8 mouse cellular contexts compared by ENCODE assay signal in genomic region chr5:66676457-66677117, GRCm38 (mm10). TPM values are rescaled to one million over a fixed set of nuclear protein-coding genes. Genes with fewer than 3 reads are reported as not detected.
DNase-seq lines count a peak whose midpoint lies in the region; ATAC-seq and TF ChIP-seq lines count a peak whose summit lies in the region.

No protein-coding gene starts in this region.

- 3% methylated on average over 51 of the region's 51 CpGs for WGBS in thymus, adult 2 months
- under 1% methylated on average over 51 of the region's 51 CpGs for WGBS in embryonic facial prominence, embryonic 10.5 days
- under 1% methylated on average over 48 of the region's 51 CpGs for WGBS in heart, embryonic 14.5 days
- WGBS in liver, postnatal 0 days (ENCODE audit: insufficient replicate concordance): 1% methylated on average over 44 of the region's 51 CpGs

- no peak for TF ChIP-seq CTCF in thymus, adult 2 months (IDR thresholded peaks at IDR 0.05; ENCODE audit: borderline replicate concordance, control insufficient read depth, extremely low read depth, insufficient read depth, low read length, poor library complexity)
- no peak for TF ChIP-seq CTCF in liver, postnatal 0 days (IDR thresholded peaks at IDR 0.05; ENCODE audit: low read depth)

- peak; percentile 55; the same call in 1 of the 2 replicates for ATAC-seq in heart, embryonic 14.5 days (ENCODE audit: insufficient number of reproducible peaks, insufficient read depth, low FRiP score, low read depth)
- peak; percentile 48 for ATAC-seq in liver, postnatal 0 days
- ATAC-seq in erythroid progenitor cell, adult 5-6 weeks (replicated peaks; ENCODE audit: low FRiP score, poor library complexity, severe bottlenecking): no peak

- no peaks in the 10 kb centered on the region for H3K36me3 ChIP-seq in thymus, adult 2 months (ENCODE audit: control insufficient read depth, insufficient read depth, low read length)
- H3K36me3 ChIP-seq in embryonic facial prominence, embryonic 10.5 days (replicated peaks): peaks cover 9% of the 10 kb centered on the region; the same call in 1 of the 2 replicates
- no peaks in the 10 kb centered on the region; the same call in 1 of the 2 replicates for H3K36me3 ChIP-seq in heart, embryonic 14.5 days (ENCODE audit: control insufficient read depth, insufficient read depth, low read length)
- no peaks in the 10 kb centered on the region for H3K36me3 ChIP-seq in liver, postnatal 0 days (replicated peaks; ENCODE audit: insufficient read depth, low read length)

- no peak overlapping the region for H3K27ac ChIP-seq in thymus, adult 2 months (ENCODE audit: control insufficient read depth, insufficient read depth, low read length)
- H3K27ac ChIP-seq in embryonic facial prominence, embryonic 10.5 days (replicated peaks): peak overlapping the region; percentile 81
- 0 out of 4 replicates have a peak overlapping the region, but pooled peaks of 1 of the 2 experiments have one; percentile 7 for H3K27ac ChIP-seq in heart, embryonic 14.5 days (replicated peaks in 1 of 2; ENCODE audit: control insufficient read depth in 1 of 2, insufficient read depth in 1 of 2, low read depth in 2 of 2, low read length in 2 of 2)
- H3K27ac ChIP-seq in liver, postnatal 0 days (ENCODE audit: low read depth): no peak overlapping the region

- H3K4me2 ChIP-seq in heart, embryonic 14.5 days (ENCODE audit: low read length): peak overlapping the region; percentile 81
- H3K4me2 ChIP-seq in liver, postnatal 0 days (ENCODE audit: low read depth, low read length): peak overlapping the region; percentile 64

- no peak for TF ChIP-seq POLR2A in thymus, adult 2 months (IDR thresholded peaks at IDR 0.05; ENCODE audit: control insufficient read depth, extremely low read depth, insufficient read depth, low read length, poor library complexity)

- no peaks in the 10 kb centered on the region for H3K9me3 ChIP-seq in embryonic facial prominence, embryonic 10.5 days
- H3K9me3 ChIP-seq in heart, embryonic 14.5 days (ENCODE audit: control insufficient read depth, low read length): no peaks in the 10 kb centered on the region
- no peaks in the 10 kb centered on the region for H3K9me3 ChIP-seq in liver, postnatal 0 days (ENCODE audit: low read length)

- H3K4me1 ChIP-seq in thymus, adult 2 months (replicated peaks; ENCODE audit: control insufficient read depth, insufficient read depth, low read length): peaks cover 8% of the 10 kb centered on the region
- H3K4me1 ChIP-seq in embryonic facial prominence, embryonic 10.5 days: peaks cover 29% of the 10 kb centered on the region
- peaks cover 19 to 20% of the 10 kb centered on the region in 2 experiments for H3K4me1 ChIP-seq in heart, embryonic 14.5 days (ENCODE audit: control insufficient read depth in 2 of 2, insufficient read depth in 2 of 2, low read length in 2 of 2)
- H3K4me1 ChIP-seq in liver, postnatal 0 days (ENCODE audit: insufficient read depth): 0 out of 2 replicates have a peak, but pooled peaks cover 2% of the 10 kb centered on the region

- peaks cover 3% of the 10 kb centered on the region; the same call in 1 of the 2 replicates for H3K27me3 ChIP-seq in thymus, adult 2 months (ENCODE audit: control insufficient read depth, insufficient read depth, low read length)
- peaks cover 55% of the 10 kb centered on the region for H3K27me3 ChIP-seq in embryonic facial prominence, embryonic 10.5 days (replicated peaks; ENCODE audit: low read depth, poor library complexity, severe bottlenecking)
- H3K27me3 ChIP-seq in heart, embryonic 14.5 days (ENCODE audit: control insufficient read depth, insufficient read depth, low read length): peaks cover 15% of the 10 kb centered on the region
- peaks cover 33% of the 10 kb centered on the region for H3K27me3 ChIP-seq in liver, postnatal 0 days (ENCODE audit: insufficient read depth, low read length)

- H3K4me3 ChIP-seq in thymus, adult 2 months (ENCODE audit: control insufficient read depth, insufficient read depth, low read length): peak overlapping the region; percentile 22
- peak overlapping the region; percentile 76 for H3K4me3 ChIP-seq in embryonic facial prominence, embryonic 10.5 days
- peak overlapping the region; percentile 50 to 64 for H3K4me3 ChIP-seq in heart, embryonic 14.5 days (ENCODE audit: control insufficient read depth in 1 of 2, insufficient read depth in 1 of 2, low read depth in 1 of 2, low read length in 2 of 2)
- peak overlapping the region; percentile 33 for H3K4me3 ChIP-seq in liver, postnatal 0 days (ENCODE audit: low read depth, low read length)

- TF ChIP-seq EP300 in liver, postnatal 0 days (IDR thresholded peaks at IDR 0.05; ENCODE audit: low read depth): no peak

- peak overlapping the region; percentile 58 for H3K9ac ChIP-seq in heart, embryonic 14.5 days (ENCODE audit: low read length)
- no peak overlapping the region for H3K9ac ChIP-seq in liver, postnatal 0 days (replicated peaks)

- peak; percentile 5 for DNase-seq in thymus, adult 2 months
- DNase-seq in thymus, postnatal 0 days (ENCODE audit: low spot score): no peak
- DNase-seq in embryonic facial prominence, embryonic 10.5 days (ENCODE audit: low spot score): peak; percentile 64
- peak; percentile 40 to 62 for DNase-seq in kidney, postnatal 4 days
- peak; percentile 30 for DNase-seq in liver, postnatal 0 days
- peak; percentile 72 for DNase-seq in retina, embryonic 14.5 days (ENCODE audit: low spot score)

RNA-seq across cellular contexts. Expression of gene Uchl1, which starts 0.7 kb away (rescaled TPM):
- polyA plus RNA-seq in thymus, adult 2 months (2012; rRNA removed): 4.8 and 5.1 TPM in 2 replicates
- polyA plus RNA-seq in thymus, postnatal 0 days (2015; fragmentation: Nextera tagmentation; extraction: Ambion mirVana): 3.8 and 4.3 TPM in 2 replicates
- 128 and 137 TPM in 2 replicates for polyA plus RNA-seq in embryonic facial prominence, embryonic 10.5 days (2016; fragmentation: Nextera tagmentation; extraction: Ambion mirVana)
- 113 and 147 TPM in 2 replicates for polyA plus RNA-seq in heart, embryonic 14.5 days (2014; fragmentation: Nextera tagmentation; extraction: Ambion mirVana)
- 2.1 and 2.7 TPM in 2 replicates for polyA plus RNA-seq in liver, postnatal 0 days (2015; fragmentation: Nextera tagmentation; extraction: Ambion mirVana)
- 7.2 TPM in 1 of 2 replicates, not detected in the other for total RNA-seq in erythroid progenitor cell, adult 5-6 weeks (2015; ENCODE audit: low replicate concordance)
- 0.39 TPM in 1 of 2 replicates, not detected in the other for total RNA-seq in erythroid progenitor cell, adult 5-6 weeks (2017; ENCODE audit: low replicate concordance)

RNA-seq across cellular contexts. Expression of gene Apbb2, which starts 58.0 kb away (rescaled TPM):
- 2.6 and 3.6 TPM in 2 replicates for polyA plus RNA-seq in thymus, adult 2 months (2012; rRNA removed)
- polyA plus RNA-seq in thymus, postnatal 0 days (2015; fragmentation: Nextera tagmentation; extraction: Ambion mirVana): 7.3 and 10.6 TPM in 2 replicates
- polyA plus RNA-seq in embryonic facial prominence, embryonic 10.5 days (2016; fragmentation: Nextera tagmentation; extraction: Ambion mirVana): 30.7 and 36.8 TPM in 2 replicates
- polyA plus RNA-seq in heart, embryonic 14.5 days (2014; fragmentation: Nextera tagmentation; extraction: Ambion mirVana): 30.9 and 32.9 TPM in 2 replicates
- polyA plus RNA-seq in liver, postnatal 0 days (2015; fragmentation: Nextera tagmentation; extraction: Ambion mirVana): 5.3 and 5.6 TPM in 2 replicates
- 1.3 and 3.2 TPM in 2 replicates for total RNA-seq in erythroid progenitor cell, adult 5-6 weeks (2015; ENCODE audit: low replicate concordance)
- total RNA-seq in erythroid progenitor cell, adult 5-6 weeks (2017; ENCODE audit: low replicate concordance): not detected in 2 replicates

Comparison
In these comparisons a context has a peak if more than half of its experiments do, and no peak if none do; other contexts are left out.
1. H3K4me3 ChIP-seq: peak in every context shown above with its lines; median percentile 76 in embryonic facial prominence, embryonic 10.5 days; 57 in heart, embryonic 14.5 days; 33 in liver, postnatal 0 days; 22 in thymus, adult 2 months.
2. RNA of gene Uchl1, which starts 0.7 kb away (polyA plus RNA-seq): 113 to 147 TPM in heart, embryonic 14.5 days and 128 to 137 TPM in embryonic facial prominence, embryonic 10.5 days; 4.8 to 5.1 TPM in thymus, adult 2 months, 3.8 to 4.3 TPM in thymus, postnatal 0 days and 2.1 to 2.7 TPM in liver, postnatal 0 days; every median in the first group is over 10 times any median in the second.